Mouse (Mus musculus) adipocyte (in vitro differentiated cells): Measurements from ENCODE around the gene Rps2.

Experiments used
- DNase-seq: peaks from one replicate; pipeline ENCODE4 v3.0.0-alpha.2; 2016; ENCODE audit warnings: low spot score

Rps2 gene

DNA sequence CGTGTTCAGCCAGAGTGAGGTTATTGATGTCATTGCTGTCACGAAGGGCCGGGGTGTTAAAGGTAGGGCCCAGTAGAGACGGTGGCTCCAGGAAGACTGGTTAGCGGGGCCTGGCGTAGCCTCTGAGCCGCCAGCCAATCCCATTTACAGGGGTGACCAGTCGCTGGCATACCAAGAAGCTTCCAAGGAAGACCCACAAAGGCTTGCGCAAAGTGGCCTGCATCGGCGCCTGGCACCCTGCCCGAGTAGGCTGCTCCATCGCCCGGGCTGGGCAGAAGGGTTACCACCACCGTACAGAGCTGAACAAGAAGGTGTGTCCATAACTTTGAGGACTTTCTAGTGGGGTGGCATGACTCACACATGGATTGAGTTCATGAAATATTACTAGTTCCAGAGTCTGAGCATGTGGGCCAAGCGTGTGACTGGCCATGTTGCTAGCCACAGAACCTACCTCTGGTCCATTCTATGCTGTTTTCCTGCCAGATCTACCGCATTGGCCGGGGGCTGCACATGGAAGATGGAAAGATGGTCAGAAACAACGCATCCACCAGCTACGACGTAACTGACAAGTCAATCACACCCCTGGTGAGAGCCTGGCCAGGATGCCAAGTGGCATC, 15.6 kb downstream of the Rps2 start:
- DNase-seq = no peak

DNA sequence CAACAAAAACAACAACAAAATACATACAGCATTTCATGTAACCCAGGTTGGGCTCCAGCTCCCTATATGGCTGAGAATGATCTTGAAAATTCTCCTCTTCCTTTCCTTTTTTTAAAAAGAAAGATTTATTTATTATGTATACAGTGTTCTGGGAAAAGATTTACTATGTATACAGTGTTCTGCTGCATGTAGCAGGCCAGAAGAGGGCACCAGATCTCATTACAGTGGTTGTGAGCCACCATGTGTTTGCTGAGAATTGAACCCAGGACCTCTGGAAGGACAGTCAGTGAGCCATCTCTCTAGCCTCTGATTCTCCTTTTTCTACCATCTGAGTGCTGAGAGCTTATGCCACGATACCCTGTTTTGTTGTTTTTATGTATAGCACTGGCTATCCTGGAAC, 16.6 kb downstream of the Rps2 start:
- no peak for DNase-seq

DNA sequence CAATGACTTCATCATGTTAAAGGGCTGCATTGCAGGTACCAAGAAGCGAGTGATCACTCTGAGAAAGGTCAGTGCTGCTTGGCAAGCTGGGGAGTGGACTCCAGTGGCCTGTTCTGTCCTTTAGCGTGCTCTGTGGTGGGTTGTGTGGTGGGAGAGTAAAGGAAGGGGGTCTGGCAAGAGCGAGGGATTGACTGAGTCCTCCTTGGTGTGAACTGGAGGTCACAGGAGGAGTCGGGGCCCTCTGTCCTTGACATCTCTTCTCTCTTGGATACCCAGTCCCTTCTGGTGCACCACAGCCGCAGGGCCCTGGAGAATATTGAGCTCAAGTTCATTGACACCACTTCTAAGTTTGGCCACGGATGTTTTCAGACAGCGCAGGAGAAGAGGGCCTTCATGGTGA, 17.5 kb downstream of the Rps2 start:
- no peak for DNase-seq

DNA sequence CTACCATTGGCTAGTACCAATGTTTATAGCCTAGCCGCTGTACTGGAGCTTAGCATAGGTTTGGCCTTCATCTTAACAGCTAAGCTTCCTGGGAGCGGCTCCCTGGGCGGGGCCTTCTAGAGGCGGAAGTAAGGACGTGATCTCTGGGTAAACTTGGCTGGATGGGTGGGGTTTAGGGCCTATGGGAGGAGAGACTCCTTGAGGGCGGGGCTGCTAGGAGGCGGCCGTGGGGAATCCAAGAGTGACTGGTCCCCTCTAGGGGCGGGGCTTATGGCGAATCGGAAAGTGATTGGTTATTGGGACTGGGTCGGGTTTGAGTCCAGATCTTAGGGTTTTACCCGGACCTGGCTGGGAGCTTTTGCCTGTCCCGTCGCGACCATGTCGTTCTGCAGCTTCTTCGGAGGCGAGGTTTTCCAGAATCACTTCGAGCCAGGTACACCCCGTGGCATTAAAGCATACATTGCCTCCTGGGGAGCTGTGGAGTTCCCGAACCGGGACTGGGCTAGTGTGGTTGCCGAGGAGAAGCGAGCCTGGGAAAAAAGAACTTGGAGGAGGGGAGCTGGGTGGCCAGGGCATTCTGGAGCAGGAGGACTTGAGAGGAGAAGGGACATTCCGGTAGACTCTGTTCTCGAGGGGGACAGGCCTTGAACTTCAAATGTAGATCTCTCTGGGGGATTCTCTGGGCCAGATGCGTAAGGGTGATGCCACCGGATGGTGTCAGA, 18.6 kb downstream of the Rps2 start, which contains the start of gene Msrb1:
Gene Msrb1, plus strand, starts transcription at position 313 of the 722 bp plus-strand sequence.
- DNase-seq = peak; percentile 100

DNA sequence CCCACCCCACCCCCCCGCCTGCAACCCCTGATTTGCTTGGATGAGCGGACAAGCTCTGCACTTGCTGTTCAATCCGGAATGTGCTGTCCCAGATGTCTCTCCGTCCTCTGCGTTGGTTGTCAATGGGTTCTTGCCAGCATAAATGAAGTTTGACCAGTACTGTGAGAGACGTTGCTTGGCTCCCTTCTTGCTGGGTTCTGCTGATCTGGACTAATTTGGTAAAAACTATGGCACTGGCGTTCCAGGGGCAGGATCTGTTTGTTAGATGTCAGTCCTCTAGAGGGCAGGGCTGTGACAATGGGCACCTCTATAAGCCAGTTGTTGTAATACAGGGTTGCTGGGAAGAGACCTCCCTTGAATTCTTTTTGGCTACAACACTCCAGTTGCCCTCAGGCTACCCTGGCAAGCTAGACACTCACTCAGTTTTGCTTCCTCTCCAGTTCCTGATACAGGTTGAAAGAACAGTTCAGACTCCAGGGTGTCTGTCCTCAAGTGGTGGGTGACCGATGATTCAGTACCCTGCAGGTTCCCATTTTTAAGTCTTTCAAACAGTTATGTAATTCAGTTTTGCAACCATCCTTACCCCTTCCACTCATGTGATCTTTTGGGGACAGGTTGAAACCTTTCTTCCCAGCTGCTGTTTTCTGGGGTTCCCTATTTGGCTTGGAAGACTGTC, 19.4 kb downstream of the Rps2 start:
- peak; percentile 36 for DNase-seq

DNA sequence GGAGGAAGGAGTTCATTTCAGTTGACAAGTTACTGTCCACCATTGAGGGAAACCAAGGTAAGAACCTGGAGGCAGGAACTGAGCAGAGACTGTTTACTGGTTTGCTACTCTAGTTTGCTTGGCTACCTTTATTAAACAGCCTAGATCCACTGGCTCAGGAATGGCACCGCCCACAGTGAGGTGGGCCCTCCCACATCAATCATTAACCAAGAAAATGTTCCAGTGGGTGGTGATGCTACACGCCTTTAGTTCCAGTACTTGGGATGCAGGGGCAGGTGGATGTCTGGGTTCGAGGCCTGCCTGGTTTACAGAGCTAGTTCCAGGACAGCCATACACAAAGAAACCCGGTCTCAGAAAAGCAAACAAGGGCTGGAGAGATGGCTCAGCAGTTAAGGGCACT, 20.3 kb downstream of the Rps2 start:
- no peak for DNase-seq

DNA sequence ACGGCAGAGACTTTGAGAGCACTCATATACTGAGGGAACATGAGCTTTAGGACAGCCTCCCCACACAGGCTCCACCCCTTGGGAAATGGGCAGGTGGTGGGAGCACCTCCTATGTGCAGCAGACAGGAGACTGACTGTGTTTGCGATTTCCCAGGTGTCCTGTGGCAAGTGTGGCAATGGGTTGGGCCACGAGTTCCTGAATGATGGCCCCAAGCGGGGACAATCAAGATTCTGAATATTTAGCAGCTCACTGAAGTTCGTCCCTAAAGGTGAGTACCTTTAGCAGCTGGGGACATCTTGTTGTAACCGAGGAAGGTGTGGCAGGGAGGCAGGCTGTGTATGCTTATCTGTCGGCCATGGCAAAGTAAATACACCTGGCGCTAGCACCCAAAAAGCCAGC, 22.0 kb downstream of the Rps2 start:
- no peak for DNase-seq

DNA sequence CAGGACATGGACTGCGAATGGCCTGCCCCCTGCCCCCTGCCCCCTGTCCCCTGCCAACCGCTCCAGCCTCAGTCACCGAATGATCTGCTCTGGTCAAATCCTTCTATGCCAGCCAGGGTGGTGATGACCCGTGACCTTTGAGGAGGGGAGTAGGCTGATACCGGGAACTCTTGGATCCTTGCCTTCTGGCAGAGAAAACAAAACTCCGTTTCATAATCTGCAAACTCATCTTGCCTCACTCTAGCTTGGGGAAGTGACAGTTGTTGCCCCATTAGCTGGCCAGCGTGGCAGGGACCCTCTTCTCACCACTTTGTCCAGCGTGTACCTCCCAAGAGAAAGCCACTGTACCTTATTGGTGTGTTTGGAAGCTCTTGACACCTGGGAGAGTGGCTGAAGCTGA, 24.4 kb downstream of the Rps2 start:
- DNase-seq = peak; percentile 84

DNA sequence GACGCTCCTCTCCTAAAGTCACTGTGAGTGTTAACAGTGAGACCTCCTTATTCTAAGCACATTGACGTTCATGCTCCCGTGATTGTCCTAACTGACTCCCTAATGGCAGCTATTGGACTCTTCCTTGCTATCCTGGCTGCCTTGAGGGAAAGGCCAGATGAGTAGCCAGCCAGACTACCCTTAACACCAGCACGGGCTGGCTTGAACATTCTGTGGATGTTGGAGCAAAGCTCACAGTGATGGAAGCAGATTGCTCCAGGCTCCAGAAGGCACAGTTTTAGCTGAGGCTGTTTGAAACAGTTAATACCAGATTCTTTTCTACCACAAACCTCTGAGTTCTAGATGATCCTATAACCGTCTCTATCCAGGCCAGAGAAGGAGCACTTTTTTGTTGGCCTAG, 26.0 kb downstream of the Rps2 start:
- DNase-seq = peak; percentile 62

DNA sequence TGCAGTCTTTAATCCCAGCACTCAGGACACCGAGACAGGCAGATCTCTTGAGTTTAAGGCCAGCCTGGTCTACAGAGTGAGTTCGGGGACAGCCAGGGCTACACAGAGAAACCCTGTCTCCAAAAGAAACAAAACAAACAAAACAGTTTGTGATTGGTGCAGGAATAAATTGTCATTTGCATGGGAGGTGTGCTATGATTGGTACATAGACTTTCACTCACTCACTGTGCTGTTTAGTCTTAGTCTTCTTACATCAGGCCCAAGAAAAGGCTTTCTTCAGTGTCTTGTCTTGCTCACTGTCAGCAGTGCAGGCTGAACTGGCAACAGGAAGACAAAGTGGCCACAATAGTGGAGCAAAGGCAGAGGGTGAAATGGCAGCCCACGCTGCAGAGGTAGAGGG, 26.5 kb downstream of the Rps2 start:
- peak; percentile 41 for DNase-seq

DNA sequence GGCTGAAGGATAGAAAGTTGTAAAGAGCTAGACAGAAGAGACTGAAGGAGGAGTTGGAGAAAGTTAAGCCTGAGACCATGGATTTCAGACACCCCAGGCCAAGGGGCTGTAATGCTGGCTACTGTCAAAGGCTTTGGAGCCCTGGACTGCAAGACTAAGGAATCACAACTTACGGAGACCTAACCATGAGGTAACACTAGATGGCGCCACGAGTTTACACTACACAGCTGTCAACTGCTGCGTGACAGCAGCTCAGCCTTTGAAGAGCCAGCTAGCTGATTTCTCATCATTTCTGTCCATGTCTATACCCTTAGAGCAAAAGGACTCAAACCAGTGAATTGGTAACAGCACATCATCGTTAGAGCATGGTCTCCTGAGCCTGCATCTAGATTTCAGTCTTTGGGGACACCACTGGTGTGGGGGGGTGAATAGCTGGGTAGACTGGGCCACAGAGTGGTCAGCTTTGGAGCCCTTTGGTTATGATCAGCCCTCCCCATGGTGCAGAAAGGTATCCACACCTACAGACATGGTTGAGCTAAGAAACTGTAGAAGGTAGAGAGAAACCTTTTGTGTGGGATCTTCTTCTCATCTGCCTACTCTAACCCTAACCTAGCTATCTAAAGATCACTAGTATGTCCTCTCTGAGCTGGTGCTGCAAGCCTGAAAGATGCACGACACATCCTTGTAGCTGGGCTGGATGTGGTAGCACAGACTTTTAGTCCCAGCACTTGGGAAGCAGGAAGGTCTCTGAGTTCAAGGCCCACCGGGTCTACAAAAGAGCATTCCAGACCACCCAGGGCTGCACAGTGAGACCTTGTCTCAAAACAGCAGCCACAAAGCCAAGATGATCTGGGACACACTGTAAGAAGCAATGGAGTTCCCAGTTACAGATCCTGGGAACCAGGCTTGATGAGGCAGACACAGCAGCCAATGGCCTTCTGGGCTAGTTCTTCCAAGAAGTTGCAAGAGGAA, 27.9 kb downstream of the Rps2 start:
- DNase-seq = peak; percentile 95

DNA sequence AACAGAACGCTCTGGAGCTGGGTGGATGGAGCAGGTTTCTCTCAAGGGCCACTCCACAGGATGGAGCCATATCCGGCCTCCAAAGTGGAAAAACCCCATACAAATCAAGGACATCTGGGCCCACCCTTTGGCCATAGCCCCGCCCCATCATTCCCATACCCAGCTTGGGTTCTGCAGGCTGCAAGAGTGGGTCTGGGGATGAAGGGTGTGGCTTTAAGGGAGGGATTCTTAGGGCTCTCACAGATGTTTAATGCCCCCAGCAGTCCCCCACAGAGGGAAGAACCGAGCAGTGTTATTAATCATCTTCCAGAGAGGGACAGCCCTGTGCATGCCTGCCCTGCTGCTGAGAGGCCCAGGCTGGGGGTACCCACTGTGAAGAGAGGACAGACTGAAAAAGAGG, 29.1 kb downstream of the Rps2 start:
- no peak for DNase-seq

DNA sequence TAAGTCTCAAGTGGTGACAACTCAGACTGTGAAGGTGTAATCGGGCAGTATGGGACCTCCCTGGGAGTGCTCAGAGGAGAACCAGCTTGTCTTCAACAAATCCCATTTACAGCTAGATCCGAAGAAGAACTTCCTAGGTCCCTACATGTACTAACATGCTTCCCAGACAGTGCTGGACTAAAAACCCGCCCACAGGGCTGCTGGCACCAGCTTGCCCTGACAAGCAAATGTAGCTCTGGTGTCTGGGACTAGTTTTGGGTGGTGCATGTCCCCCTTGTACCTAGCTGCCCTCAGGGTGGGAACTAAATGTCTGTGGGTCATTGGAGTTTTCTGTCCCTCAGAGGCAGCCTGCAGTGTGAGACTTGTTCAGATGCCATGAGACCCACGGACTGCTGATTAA, 33.6 kb downstream of the Rps2 start:
- DNase-seq = no peak

DNA sequence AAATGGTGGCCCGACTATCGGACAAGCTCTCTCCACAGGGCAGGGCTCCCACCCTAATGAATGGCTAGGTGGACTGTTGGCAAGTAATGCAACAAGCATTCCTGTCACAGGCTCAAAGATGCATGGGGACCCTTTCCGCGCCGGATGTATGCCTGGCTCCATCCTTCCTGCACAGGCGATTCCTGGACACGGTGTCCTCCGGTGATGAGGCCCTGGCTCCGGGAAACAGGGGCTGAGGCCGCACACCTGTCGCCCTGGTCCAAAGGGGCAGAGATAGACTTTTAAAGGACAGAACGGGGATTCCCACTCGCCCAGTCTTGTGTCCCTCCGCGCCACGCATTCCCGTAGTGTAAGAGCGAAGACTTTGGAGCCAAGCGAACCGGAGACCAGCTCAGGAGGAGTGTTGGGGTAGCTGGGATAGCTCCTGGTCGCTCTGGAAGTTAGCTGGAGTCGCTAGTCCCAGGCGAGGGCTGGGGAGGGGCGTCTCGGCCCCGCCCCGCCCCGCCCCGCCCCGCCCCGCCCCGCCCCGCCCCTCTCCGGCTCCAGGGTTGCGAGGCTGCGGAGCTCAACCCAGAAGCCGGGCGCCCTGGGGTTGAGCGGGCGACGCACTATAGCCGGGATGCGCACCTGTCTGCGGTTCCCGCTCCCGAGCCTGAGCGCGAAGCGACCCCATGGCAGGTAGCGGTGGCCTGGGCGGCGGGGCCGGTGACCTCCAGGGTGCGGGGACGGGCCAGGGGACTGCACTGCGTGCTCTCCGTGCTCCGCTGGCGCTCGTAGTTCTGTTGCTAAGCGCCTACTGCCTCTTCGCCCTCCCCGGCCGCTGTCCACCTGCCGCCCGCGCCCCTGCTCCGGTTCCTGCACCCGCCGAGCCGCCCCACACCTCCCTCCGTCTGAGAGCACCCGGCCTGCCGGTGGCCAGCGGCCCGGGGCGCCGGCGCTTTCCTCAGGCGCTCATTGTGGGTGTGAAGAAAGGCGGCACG, 34.8 kb downstream of the Rps2 start, which contains the start of gene Hs3st6:
Gene Hs3st6, plus strand, starts transcription at position 574 of the 980 bp plus-strand sequence.
- no peak for DNase-seq

DNA sequence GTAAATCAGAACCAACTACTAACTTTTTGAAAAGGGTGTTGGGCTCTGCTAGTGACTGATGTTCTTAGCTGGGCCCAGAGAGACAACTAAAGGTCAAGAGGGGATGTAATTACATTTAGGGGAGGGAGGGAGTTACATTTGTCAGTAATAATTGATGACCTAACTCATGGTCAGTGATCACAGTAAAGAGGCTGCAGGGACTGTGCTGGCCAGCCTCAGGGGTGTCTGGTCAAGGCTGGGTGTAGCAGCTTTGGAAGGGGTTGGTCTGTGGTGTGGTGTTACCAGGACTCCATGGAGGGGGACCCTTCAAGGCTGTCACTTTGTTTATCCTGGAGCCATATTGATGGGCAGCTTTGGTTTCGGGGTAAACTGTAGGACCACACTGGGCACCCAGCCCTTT, 39.5 kb downstream of the Rps2 start:
- no peak for DNase-seq

DNA sequence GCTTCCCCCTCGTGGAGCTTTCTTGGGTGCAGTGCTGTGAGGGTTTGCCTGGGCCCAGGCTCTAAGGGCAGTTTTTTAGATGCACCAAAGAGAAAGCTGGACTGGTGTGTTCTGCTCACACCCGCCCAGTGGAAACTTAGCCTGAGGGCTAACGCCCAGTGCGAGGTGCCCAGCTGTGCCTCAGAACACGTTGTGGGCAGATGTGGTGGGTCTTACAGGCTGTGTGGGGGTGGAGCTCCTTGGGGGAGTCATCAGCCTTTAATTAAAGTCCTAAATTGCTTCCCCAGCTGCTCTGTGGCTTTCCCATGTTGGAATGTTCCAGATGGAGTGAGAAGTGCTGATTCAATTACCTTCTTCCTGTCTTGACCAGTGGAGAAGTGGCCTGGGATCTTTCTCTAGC, 43.2 kb downstream of the Rps2 start:
- no peak for DNase-seq

DNA sequence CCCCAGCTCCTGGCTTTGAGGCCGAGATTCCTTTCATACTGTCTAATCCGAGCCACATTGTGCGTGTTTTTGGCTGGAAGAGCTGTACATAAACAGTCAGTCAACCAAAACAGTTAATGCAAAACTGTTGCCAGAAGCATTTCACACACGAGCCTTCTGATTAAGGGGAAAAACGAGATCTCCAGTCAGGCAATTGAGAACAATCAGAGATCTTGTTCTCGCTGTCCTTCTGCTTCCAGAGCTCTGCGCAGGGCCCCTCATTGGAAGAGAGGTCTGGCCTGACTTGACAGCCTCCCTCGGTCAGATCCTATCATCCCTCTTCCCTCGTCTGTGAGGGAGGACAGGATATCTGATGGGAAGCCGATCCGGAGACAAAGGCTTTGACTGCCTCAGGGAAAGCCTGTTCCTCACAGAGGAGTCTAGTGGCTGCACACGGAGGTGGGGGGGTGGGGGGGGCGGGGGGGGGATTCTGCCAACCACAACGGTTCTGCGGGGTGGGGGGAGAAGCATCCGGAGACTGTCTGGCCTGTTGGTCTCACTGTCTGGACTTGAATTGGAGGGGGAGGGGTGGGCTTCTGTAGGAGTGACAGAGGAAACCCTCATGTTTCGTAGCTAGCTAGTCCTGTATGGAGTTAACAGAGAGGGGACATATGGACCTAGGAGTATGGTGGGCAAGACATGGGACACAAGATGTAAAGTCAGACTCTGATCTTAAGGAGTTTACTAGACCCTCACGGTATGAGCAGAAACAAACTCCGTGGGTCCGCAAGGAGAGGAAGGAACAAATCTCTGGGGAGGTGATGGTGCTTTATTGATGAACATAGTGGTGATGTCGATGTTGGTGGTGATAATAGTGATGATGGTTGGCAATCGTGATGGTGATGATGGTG, 47.3 kb downstream of the Rps2 start:
- DNase-seq = no peak

DNA sequence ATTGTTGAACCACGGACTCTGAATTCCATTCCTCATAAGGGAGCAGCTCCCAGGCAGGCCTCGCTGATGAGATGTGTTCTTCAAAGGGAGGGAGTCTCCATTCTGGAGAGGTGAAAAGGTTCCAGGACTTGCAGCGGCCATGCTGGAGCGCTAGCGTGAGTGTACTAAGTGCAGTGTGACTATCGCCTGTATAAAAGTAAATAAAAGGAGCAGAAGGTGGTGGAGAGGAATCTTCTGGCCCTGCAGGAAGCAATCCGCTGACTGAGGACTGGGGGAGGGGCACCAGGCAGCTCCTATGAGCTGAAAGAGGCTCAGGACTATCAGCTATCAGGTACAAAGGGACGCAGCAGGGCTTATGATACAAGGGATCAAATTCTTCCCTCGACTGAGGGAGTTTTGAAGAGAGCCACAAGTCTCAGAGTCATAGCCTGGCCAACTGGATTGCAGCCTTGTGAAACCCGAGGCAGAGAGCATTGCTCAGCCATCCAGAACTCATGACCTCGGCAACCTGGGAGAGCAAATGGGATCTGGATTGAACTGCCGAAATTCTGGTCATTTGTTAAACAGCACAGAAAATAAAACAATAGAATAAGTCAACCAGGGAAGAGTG, 48.5 kb downstream of the Rps2 start:
- DNase-seq = no peak

DNA sequence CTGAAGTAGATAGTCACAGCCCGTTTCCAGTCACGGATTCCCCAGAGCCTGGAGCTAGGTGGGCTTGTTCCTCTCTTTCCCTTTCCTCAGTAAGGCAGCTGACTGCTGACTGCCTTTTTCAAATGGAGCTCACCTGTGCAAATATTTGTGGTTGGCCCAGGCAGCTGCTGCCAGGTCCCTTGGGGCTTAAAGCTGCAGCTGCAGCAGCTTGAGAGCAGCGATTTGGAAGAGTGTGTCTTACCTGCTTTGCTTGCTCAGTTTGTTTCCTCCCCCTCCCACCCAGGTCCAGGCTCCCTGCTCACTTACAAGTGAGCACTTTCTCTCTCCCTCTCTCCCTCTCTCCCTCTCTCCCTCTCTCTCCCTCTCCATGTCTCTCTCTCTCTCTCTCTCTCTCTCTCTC, 51.2 kb downstream of the Rps2 start:
- DNase-seq = no peak
